Mouse (Mus musculus) kidney, adult 2 months (tissue): ENCODE results near the gene Cct6b.

Experiments used
- CTCF ChIP-seq: fragments of 200-500 bp; conservative IDR thresholded peaks from 2 replicates; pipeline ENCODE4 v1.5.1; 2011; ENCODE audit warnings: low read depth, mild to moderate bottlenecking, control low read depth, low read length, moderate library complexity, mixed read lengths; ENCODE audit not compliant: insufficient read depth, insufficient read length
- POLR2A ChIP-seq: fragments of 200-500 bp; IDR thresholded peaks from one replicate; pipeline ENCODE4 v1.6.1; 2011; ENCODE audit warnings: low read depth, low read length, control low read depth

DNA sequence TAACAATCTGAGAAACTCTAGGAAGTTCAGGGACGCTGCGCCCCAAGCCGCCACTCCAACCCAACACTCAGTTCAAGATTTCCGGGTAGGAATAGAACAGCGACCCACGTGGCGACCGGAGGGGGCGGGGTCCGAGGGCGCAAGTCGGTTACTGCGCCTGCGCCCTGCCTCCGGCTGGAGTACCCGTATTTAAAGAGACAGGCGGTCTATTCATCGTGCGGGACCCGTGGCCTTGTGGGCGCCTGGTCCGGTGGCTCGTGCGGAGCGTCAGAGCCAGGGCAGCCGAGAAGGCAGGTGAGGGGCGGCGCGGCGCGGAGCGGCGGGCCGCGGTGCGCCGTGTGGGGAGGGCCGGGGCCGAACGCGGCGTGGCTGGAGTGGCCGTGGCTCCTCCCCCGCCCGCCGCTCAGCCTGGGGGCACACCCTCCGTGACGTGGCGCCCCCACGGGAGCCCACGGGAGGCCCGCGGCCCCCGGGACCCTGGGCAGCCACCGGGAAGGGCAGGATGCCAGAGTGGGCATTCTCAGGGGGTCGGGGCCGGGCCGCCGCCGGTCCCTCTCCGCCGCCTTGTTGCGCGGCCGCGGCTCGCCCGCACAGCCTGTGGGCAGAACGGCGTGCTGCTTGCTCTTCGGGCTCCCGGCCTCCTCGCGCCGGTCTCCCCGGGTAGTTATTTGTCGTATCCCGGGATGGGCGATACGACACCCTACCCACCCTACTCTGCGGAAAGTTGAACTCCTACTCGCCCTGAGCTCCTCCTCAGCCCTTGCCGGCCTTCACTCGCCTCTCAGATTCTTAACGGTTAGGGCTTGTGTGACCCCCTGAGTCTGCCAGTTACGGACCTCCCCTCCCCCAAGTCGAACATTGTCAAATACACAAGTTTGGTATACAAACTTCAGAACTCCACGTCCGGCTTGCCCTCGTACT is 17.1 kb upstream of the Cct6b start, which contains the start of gene Lig3:
- TF ChIP-seq POLR2A (no peak), CTCF (no peak)
